Mouse (Mus musculus) forebrain, embryonic 15.5 days (tissue): Measurements from ENCODE around the gene Slc22a23. TPM values are rescaled to one million over a fixed set of nuclear protein-coding genes. Genes with fewer than 3 reads are reported as not detected.

Source experiments
- ATAC-seq: fragments of 200-750 bp; cut with Nextera tagmentation; replicated peaks from 2 replicates; pipeline ENCODE4 v1.8.0; 2017; ENCODE audit warnings: mild to moderate bottlenecking, moderate TSS enrichment, moderate library complexity
- H3K27ac ChIP-seq: fragments of 300-500 bp; sonication (generic); replicated peaks from 2 replicates; pipeline ENCODE4 v1.5.1; 2015; ENCODE audit warnings: mild to moderate bottlenecking, inconsistent platforms
- H3K27me3 ChIP-seq: fragments of 300-500 bp; sonication (generic); 2 replicates; pipeline ENCODE4 v1.6.1; 2015; ENCODE audit warnings: inconsistent platforms
- H3K36me3 ChIP-seq: fragments of 300-500 bp; sonication (generic); 2 replicates; pipeline ENCODE4 v1.6.1; 2015; ENCODE audit warnings: mild to moderate bottlenecking, inconsistent platforms
- H3K4me1 ChIP-seq: fragments of 300-500 bp; sonication (generic); 2 replicates; pipeline ENCODE4 v1.6.1; 2015; ENCODE audit warnings: inconsistent platforms
- H3K4me2 ChIP-seq: fragments of 300-500 bp; sonication (generic); replicated peaks from 2 replicates; pipeline ENCODE4 v1.6.1; 2015; ENCODE audit warnings: mild to moderate bottlenecking, inconsistent platforms
- H3K4me3 ChIP-seq: fragments of 300-500 bp; sonication (generic); 2 replicates; pipeline ENCODE4 v1.5.1; 2015; ENCODE audit warnings: mild to moderate bottlenecking, inconsistent platforms
- H3K9ac ChIP-seq: fragments of 300-500 bp; sonication (generic); replicated peaks from 2 replicates; pipeline ENCODE4 v1.6.1; 2015; ENCODE audit warnings: mild to moderate bottlenecking, inconsistent platforms
- H3K9me3 ChIP-seq: fragments of 300-500 bp; sonication (generic); 2 replicates; pipeline ENCODE4 v1.6.1; 2016; ENCODE audit warnings: inconsistent platforms
- WGBS: fragments of 180-500 bp; shearing (Covaris S2); methylation state at CpG from one replicate; pipeline ENCODE4 v1.1.7; 2015; ENCODE audit warnings: mixed read lengths; 5-methylcytosine and 5-hydroxymethylcytosine counted together
- polyA plus RNA-seq: library from polyadenylated mRNA; unstranded; fragments of >200 nt; fragmentation: Nextera tagmentation; extraction: Ambion mirVana; gene quantifications from 2 replicates; pipeline ENCODE4 v1.2.1, GENCODE M21; 2015

Slc22a23 gene
- polyA plus RNA-seq, 1 experiment from 2014 or later: 11.3 TPM

GRCm38 (mm10) chr13:34238646-34239290 lies 106.2 kb downstream of the Slc22a23 start:
- ATAC-seq: peak; percentile 73
- no peaks in the 10 kb centered on the region for H3K36me3 ChIP-seq
- H3K4me1 ChIP-seq: peaks cover 34% of the 10 kb centered on the region
- H3K9me3 ChIP-seq: no peaks in the 10 kb centered on the region
- no peak overlapping the region for H3K4me2 ChIP-seq
- H3K27me3 ChIP-seq: no peaks in the 10 kb centered on the region
- WGBS: 4% methylated on average over 14 of the region's 14 CpGs
- H3K9ac ChIP-seq: no peak overlapping the region
- peak overlapping the region; percentile 77 for H3K27ac ChIP-seq
- H3K4me3 ChIP-seq: no peak overlapping the region

GRCm38 (mm10) chr13:34235056-34235455 lies 109.9 kb downstream of the Slc22a23 start:
- 94% methylated on average over 6 of the region's 6 CpGs for WGBS
- no peaks in the 10 kb centered on the region for H3K27me3 ChIP-seq
- H3K9ac ChIP-seq: no peak overlapping the region
- no peak overlapping the region for H3K4me3 ChIP-seq
- no peak overlapping the region for H3K27ac ChIP-seq
- no peaks in the 10 kb centered on the region for H3K9me3 ChIP-seq
- peaks cover 26% of the 10 kb centered on the region for H3K4me1 ChIP-seq
- no peak overlapping the region for H3K4me2 ChIP-seq
- no peaks in the 10 kb centered on the region for H3K36me3 ChIP-seq
- no peak for ATAC-seq

DNA sequence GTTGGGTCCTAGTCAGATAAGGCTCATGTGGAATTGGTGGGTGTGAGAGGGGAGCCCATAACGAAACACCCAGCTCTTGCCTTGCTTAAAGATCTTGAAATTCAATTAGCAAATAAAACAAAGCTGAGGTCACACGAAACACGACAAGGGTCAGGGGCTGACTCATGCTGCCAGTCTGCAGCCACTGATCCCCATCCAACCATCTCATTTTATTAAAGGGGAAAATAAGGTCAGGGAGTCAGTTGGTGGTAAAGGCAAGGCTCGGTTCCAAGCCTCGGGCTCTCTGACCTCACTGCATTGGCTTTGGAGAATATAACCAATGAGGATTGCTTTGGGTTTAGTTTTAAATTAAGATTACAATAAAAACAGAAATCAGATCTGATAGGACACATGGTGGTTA lies 110.5 kb downstream of the Slc22a23 start:
- Histone ChIP-seq H3K4me3 (no peak overlapping the region), H3K9me3 (no peaks in the 10 kb centered on the region), H3K27me3 (no peaks in the 10 kb centered on the region), H3K27ac (no peak overlapping the region), H3K4me2 (no peak overlapping the region), H3K9ac (no peak overlapping the region), H3K4me1 (peaks cover 20% of the 10 kb centered on the region), H3K36me3 (no peaks in the 10 kb centered on the region)
- WGBS: 45% methylated on average over 5 of the region's 5 CpGs
- ATAC-seq: no peak

- WGBS: 82% methylated on average over 6 of the region's 6 CpGs
- peaks cover 5% of the 10 kb centered on the region for H3K4me1 ChIP-seq
- no peak for ATAC-seq
These were observed 112.0 kb downstream of the Slc22a23 start for GRCm38 (mm10) chr13:34232992-34233391.

DNA sequence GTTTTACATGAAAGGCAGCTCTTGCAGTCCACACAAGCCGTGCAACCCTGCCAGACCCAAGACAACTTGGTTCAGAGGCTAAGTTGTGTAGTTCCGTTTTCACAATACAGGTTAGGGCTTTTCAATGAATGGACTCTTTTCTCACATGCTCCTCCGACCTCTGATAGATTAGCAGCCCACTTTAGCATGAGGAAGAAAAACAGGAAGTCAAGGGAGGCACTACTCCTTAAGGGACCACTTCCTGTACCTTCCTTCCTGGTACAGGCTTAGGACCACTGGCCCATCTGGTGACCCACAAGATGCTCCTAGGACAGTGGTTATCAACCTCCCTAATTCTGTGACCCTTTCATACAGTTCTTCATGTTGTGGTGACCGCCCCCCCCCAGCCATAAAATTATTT lies 116.1 kb downstream of the Slc22a23 start:
- Histone ChIP-seq H3K4me3 (no peak overlapping the region), H3K9me3 (no peaks in the 10 kb centered on the region), H3K4me2 (no peak overlapping the region), H3K27ac (no peak overlapping the region), H3K9ac (no peak overlapping the region), H3K27me3 (no peaks in the 10 kb centered on the region), H3K4me1 (peaks cover 15% of the 10 kb centered on the region), H3K36me3 (no peaks in the 10 kb centered on the region)
- no peak for ATAC-seq
- WGBS: 67% methylated on average over 4 of the region's 4 CpGs

More at GRCm38 (mm10) chr13:34232992-34233391, 112.0 kb downstream of the Slc22a23 start:
- no peaks in the 10 kb centered on the region for H3K9me3 ChIP-seq
- H3K4me2 ChIP-seq: no peak overlapping the region
- no peak overlapping the region for H3K4me3 ChIP-seq
- no peaks in the 10 kb centered on the region for H3K36me3 ChIP-seq
- H3K27me3 ChIP-seq: no peaks in the 10 kb centered on the region
- H3K9ac ChIP-seq: no peak overlapping the region
- H3K27ac ChIP-seq: no peak overlapping the region

DNA sequence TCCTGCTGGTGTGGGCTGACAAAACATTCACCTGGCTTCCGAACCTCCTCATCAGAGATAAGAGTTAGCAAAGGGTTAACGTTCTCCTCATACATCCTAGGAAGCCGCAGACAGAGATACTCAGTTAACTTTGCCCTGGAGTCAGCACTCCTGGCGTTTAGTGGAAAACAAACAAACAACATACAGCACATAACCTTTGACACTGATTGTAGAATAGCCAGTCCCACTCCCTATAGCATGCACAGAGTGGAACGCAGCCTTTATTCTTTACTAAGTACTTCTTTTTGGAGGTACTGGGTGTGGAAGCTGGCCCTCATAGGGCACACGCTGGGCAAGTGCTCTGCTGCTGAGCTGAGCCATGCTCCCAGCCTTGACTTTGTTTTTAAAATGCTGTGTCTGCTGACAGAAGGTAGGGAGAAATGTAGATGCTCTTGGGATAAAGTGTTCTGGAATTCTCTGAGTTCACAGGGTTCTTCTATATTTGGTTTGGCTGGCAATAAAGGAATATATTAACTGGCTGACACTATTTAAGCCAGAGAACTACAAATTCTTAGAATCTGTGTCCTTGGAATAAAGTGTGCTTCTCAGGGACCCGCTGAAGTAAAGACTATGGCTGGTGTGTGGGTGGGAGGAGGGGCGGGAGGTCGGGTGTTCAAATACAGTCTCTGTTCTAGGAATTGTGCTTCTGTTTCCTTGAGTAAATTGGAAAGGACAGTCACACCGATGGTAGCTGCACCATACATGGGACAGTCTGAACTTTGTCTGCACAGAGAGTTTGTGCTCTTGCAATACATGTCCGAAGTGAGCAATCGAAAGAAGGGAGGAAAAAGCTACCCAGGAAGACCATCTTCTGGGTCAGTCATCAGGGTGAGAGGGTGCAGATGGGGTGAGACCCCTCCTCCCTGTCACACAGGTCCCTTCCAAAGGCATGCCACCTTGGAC lies 117.0 kb downstream of the Slc22a23 start:
- WGBS: 31% methylated on average over 12 of the region's 12 CpGs
- H3K36me3 ChIP-seq: no peaks in the 10 kb centered on the region
- no peak for ATAC-seq
- H3K27me3 ChIP-seq: no peaks in the 10 kb centered on the region
- peaks cover 23% of the 10 kb centered on the region for H3K4me1 ChIP-seq
- H3K4me2 ChIP-seq: no peak overlapping the region
- no peak overlapping the region for H3K27ac ChIP-seq
- H3K9me3 ChIP-seq: no peaks in the 10 kb centered on the region
- H3K4me3 ChIP-seq: no peak overlapping the region
- no peak overlapping the region for H3K9ac ChIP-seq

DNA sequence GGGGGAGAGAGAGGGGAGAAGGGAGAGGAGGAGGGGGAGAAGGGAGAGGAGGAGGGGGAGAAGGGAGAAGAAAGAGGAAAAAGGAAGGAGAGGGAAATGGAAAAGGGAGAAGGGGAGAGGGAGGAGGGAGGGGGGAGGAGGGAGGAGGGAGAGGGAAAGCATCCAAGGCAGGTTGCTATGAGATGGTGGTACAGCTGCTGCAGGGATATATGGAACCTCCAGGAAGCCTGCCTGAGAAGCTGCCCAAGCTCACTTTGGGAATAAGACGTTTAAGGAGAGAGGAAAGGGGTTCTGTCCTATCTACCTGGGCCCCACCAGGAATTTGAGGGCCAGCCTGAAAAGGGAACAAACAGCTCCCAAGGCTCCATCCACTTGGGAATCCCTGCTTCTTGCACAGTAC lies 118.0 kb downstream of the Slc22a23 start:
- 0 out of 2 replicates have a peak, but pooled peaks have one; percentile 27 for ATAC-seq
- peaks cover 25% of the 10 kb centered on the region for H3K4me1 ChIP-seq
- WGBS: 8% methylated on average over 1 of the region's 1 CpGs

DNA sequence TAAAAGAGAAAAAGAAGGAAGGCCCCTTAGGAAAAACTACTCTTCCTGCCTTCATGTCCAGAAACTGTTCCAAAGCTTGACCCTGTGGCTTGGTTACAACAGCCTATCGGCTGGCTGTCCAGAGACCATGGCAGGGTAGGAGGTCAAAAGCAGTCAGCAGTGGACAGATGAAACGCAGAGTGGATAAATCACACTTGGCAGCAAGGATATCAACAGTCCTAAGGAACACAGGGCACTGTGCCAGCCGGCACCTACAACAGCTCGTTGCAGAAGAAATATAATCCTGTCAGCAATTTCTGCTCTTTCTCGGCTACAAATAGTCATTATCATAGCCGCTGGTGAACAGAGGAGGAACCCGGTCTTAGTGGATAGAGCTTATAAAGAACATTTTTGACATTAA lies 122.0 kb downstream of the Slc22a23 start:
- H3K4me3 ChIP-seq: no peak overlapping the region
- WGBS: 19% methylated on average over 7 of the region's 7 CpGs
- 0 out of 2 replicates have a peak overlapping the region, but pooled peaks have one; percentile 50 for H3K27ac ChIP-seq
- ATAC-seq: no peak
- no peaks in the 10 kb centered on the region for H3K27me3 ChIP-seq
- H3K4me1 ChIP-seq: peaks cover 21% of the 10 kb centered on the region
- no peaks in the 10 kb centered on the region for H3K9me3 ChIP-seq
- H3K4me2 ChIP-seq: no peak overlapping the region
- H3K9ac ChIP-seq: no peak overlapping the region
- no peaks in the 10 kb centered on the region for H3K36me3 ChIP-seq

More for the DNA sequence above, 118.0 kb downstream of the Slc22a23 start:
- no peak overlapping the region for H3K4me3 ChIP-seq
- H3K27ac ChIP-seq: no peak overlapping the region
- no peaks in the 10 kb centered on the region for H3K9me3 ChIP-seq
- no peaks in the 10 kb centered on the region for H3K27me3 ChIP-seq
- H3K36me3 ChIP-seq: no peaks in the 10 kb centered on the region
- no peak overlapping the region for H3K9ac ChIP-seq
- no peak overlapping the region for H3K4me2 ChIP-seq

DNA sequence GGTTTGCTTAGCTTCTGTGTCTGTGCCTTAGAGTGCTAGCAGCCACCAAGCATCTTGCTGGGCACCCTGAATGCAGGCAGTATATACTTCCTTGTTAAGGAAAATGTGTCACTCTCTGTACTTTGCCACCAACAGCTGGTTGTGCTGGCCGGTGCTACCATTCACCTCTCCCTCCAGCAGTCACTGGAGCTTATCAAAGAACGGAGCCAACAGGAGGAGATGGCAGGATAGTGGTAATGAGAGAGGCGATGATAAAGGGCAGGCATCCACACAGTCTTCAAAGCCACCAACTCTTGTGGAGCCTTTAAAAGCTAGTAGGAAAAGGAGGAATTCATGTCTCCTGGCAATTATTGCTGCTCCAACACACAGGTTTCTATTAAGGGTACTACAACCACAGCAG lies 125.3 kb downstream of the Slc22a23 start:
- WGBS: 85% methylated on average over 3 of the region's 3 CpGs
- no peak; the same call in 1 of the 2 replicates for ATAC-seq
- Histone ChIP-seq H3K27me3 (no peaks in the 10 kb centered on the region), H3K4me3 (no peak overlapping the region), H3K27ac (no peak overlapping the region), H3K36me3 (no peaks in the 10 kb centered on the region), H3K9me3 (no peaks in the 10 kb centered on the region), H3K4me2 (no peak overlapping the region), H3K9ac (no peak overlapping the region), H3K4me1 (peaks cover 9% of the 10 kb centered on the region)

DNA sequence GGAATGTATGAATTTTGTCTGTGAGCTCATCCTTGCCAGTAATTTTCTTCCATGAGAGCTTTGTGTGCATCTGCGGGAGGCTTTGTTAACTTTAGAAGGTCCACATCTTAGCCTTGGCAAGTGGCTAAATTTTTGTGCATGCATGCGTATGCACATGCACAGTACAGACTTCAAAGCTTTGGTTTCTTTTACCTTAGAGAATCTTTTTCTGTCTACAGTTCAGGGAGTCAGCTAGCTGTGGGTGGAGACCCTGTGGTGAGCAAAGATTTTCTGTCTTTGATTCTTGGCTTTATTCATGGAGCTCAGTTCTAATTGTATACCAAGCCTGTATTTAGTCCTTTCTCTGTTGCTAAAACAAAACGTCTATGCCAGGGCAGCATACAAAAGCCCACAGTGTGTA lies 126.2 kb downstream of the Slc22a23 start:
- Histone ChIP-seq H3K36me3 (no peaks in the 10 kb centered on the region), H3K4me1 (peaks cover 9% of the 10 kb centered on the region), H3K27me3 (no peaks in the 10 kb centered on the region), H3K4me2 (no peak overlapping the region), H3K9ac (no peak overlapping the region), H3K4me3 (no peak overlapping the region), H3K9me3 (no peaks in the 10 kb centered on the region), H3K27ac (no peak overlapping the region)
- no peak for ATAC-seq
- 31% methylated on average over 3 of the region's 3 CpGs for WGBS

- no peaks in the 10 kb centered on the region for H3K27me3 ChIP-seq
- H3K4me2 ChIP-seq: no peak overlapping the region
- ATAC-seq: no peak
- H3K4me1 ChIP-seq: no peaks in the 10 kb centered on the region
- H3K9me3 ChIP-seq: no peaks in the 10 kb centered on the region
- H3K27ac ChIP-seq: no peak overlapping the region
- H3K4me3 ChIP-seq: no peak overlapping the region
- 92% methylated on average over 3 of the region's 3 CpGs for WGBS
- no peak overlapping the region for H3K9ac ChIP-seq
- no peaks in the 10 kb centered on the region; the same call in 1 of the 2 replicates for H3K36me3 ChIP-seq
These were observed 130.1 kb downstream of the Slc22a23 start for GRCm38 (mm10) chr13:34214855-34215254.

DNA sequence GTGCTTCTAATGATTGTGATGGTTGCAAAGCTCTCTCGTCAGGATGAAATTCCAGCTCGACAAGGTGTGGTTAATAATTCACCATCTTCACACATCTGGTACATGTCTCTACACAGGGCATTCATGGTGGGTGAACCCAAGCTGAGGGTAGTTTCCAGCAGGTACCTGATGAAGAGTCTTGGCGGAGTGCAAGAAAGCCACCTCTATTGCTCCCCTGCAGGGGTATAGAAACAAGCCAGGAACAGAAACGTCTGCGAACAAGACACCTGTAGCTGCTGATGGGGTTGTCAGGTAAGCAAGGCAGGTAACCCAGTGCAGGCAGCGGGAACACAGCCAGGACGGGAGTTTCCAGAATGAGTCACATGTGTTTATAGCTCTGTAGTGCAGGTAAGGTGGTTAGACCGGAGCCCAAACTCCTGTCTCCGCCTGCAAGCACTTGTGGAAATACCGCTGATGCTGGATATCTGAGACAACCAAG lies 132.2 kb downstream of the Slc22a23 start:
- H3K27ac ChIP-seq: no peak overlapping the region
- no peak overlapping the region for H3K9ac ChIP-seq
- H3K27me3 ChIP-seq: no peaks in the 10 kb centered on the region
- H3K4me2 ChIP-seq: no peak overlapping the region
- WGBS: 77% methylated on average over 10 of the region's 10 CpGs
- H3K36me3 ChIP-seq: no peaks in the 10 kb centered on the region; the same call in 1 of the 2 replicates
- H3K9me3 ChIP-seq: no peaks in the 10 kb centered on the region
- no peak overlapping the region for H3K4me3 ChIP-seq
- no peak for ATAC-seq
- H3K4me1 ChIP-seq: 0 out of 2 replicates have a peak, but pooled peaks cover 1% of the 10 kb centered on the region
